Mouse (Mus musculus) ES-E14 (cell line): Measurements from ENCODE around the gene Ccdc97.

Experiments used
- CHD2 ChIP-seq: IDR thresholded peaks from 2 replicates; pipeline ENCODE4 v1.6.1; 2014; ENCODE audit warnings: mild to moderate bottlenecking, low read depth, low read length, inconsistent platforms
- ZNF384 ChIP-seq: IDR thresholded peaks from 2 replicates; pipeline ENCODE4 v1.6.1; 2012; ENCODE audit warnings: low read depth, low read length, inconsistent platforms

- TF ChIP-seq CHD2 (no peak), ZNF384 (no peak)
Measured at GRCm38 (mm10) chr7:25674719-25675300, 44.1 kb downstream of the Ccdc97 start, which contains the start of gene Tmem91.
